Mouse (Mus musculus) MEL (cell line): ENCODE measurements around the gene Timd4.
A peak's percentile ranks its signal among the peaks of the same experiment; 100 is the strongest.

Experiments used
- BHLHE40 ChIP-seq: IDR thresholded peaks from 2 replicates; pipeline ENCODE4 v1.6.1; 2012; ENCODE audit warnings: low read depth, mild to moderate bottlenecking, inconsistent platforms, low read length, improper control_type of control experiment, borderline replicate concordance
- CTCF ChIP-seq, 3 experiments: IDR thresholded peaks in 2 of 3; conservative IDR thresholded peaks in 1 of 3; 2 replicates each; pipeline ENCODE4 v1.5.1; 2011 to 2012; ENCODE audit warnings: low read length in 3 of 3, low read depth in 2 of 3, mild to moderate bottlenecking in 2 of 3, improper control_type of control experiment in 1 of 3, inconsistent platforms in 1 of 3, mixed read lengths in 1 of 3, moderate library complexity in 1 of 3; ENCODE audit not compliant: control insufficient read depth in 1 of 3, insufficient read depth in 1 of 3, poor library complexity in 1 of 3, severe bottlenecking in 1 of 3
- ELF1 ChIP-seq: IDR thresholded peaks from 2 replicates; pipeline ENCODE4 v1.6.1; 2014; ENCODE audit warnings: low read depth, mild to moderate bottlenecking, inconsistent platforms, low read length, improper control_type of control experiment, moderate library complexity
- JUND ChIP-seq: IDR thresholded peaks from 2 replicates; pipeline ENCODE4 v1.6.1; 2011; ENCODE audit warnings: low read depth, mild to moderate bottlenecking, improper control_type of control experiment, low read length
- MAZ ChIP-seq: IDR thresholded peaks from 2 replicates; pipeline ENCODE4 v1.6.1; 2012; ENCODE audit warnings: low read depth, mild to moderate bottlenecking, inconsistent platforms, low read length, improper control_type of control experiment
- POLR2A ChIP-seq, 2 experiments: IDR thresholded peaks; 2 replicates each; pipeline ENCODE4 v1.6.1; 2011 to 2012; ENCODE audit warnings: low read length in 2 of 2, mild to moderate bottlenecking in 2 of 2, control low read depth in 1 of 2, improper control_type of control experiment in 1 of 2, low read depth in 1 of 2, moderate library complexity in 1 of 2; ENCODE audit not compliant: control insufficient read depth in 1 of 2, insufficient read depth in 1 of 2, poor library complexity in 1 of 2
- RAD21 ChIP-seq: IDR thresholded peaks from 2 replicates; pipeline ENCODE4 v1.6.1; 2011; ENCODE audit warnings: mild to moderate bottlenecking, low read depth, low read length, improper control_type of control experiment
- RCOR1 ChIP-seq: IDR thresholded peaks from 2 replicates; pipeline ENCODE4 v1.6.1; 2012; ENCODE audit warnings: low read depth, mild to moderate bottlenecking, inconsistent platforms, low read length, improper control_type of control experiment
- TBP ChIP-seq: IDR thresholded peaks from 2 replicates; pipeline ENCODE4 v1.8.0; 2011; ENCODE audit warnings: low read depth, low read length, improper control_type of control experiment
- UBTF ChIP-seq: IDR thresholded peaks from 2 replicates; pipeline ENCODE4 v1.6.1; 2012; ENCODE audit warnings: low read depth, mild to moderate bottlenecking, inconsistent platforms, low read length, improper control_type of control experiment, moderate library complexity, borderline replicate concordance; ENCODE audit not compliant: insufficient read depth
- ZNF384 ChIP-seq: IDR thresholded peaks from 2 replicates; pipeline ENCODE4 v1.6.1; 2012; ENCODE audit warnings: low read depth, mild to moderate bottlenecking, inconsistent platforms, low read length, improper control_type of control experiment

DNA sequence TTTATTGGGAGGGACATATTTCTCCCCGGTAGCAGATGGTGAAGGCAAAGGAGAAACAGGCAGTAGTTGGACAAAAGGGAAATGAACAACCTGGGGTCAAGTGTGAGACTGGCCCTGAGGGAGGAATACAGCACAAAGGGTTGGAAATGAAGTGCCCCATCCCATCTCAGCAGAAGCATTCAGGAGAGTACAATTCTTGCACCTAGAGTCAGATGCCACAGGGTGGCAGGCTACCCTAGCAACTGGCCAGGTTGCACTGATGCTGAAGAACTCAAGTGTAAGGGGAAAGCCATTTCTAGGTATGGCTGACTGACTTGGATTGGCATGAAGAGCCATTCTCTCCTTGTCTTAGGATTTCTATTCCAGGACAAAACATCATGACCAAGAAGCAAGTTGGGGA, 54.2 kb downstream of the Timd4 start:
- TF ChIP-seq JUND (no peak), RCOR1 (no peak), RAD21 (peak; percentile 13), POLR2A (IDR thresholded peaks at IDR 0.05; ENCODE audit: control insufficient read depth in 1 of 2, insufficient read depth in 1 of 2, low read depth in 1 of 2, low read length in 2 of 2, poor library complexity in 1 of 2) (no peak), MAZ (no peak), CTCF (IDR thresholded peaks at IDR 0.05 in 2 of 3, conservative IDR thresholded peaks at IDR 0.05 in 1 of 3; ENCODE audit: control insufficient read depth in 1 of 3, insufficient read depth in 1 of 3, low read depth in 2 of 3, low read length in 3 of 3, poor library complexity in 1 of 3, severe bottlenecking in 1 of 3) (peak in 1 of 3 experiments; percentile 8; a peak in 1 of 6 replicates), ZNF384 (no peak), ELF1 (no peak), TBP (no peak), BHLHE40 (no peak), UBTF (no peak)
